Mouse (Mus musculus) gastrocnemius, postnatal 25 days (tissue): ENCODE results near the gene Gpha2. TPM values are rescaled to one million over a fixed set of nuclear protein-coding genes. Genes with fewer than 3 reads are reported as not detected.

Experiments used
- DNase-seq: peaks from one replicate; pipeline ENCODE4 v3.0.0; 2022
- microRNA-seq, 2 experiments: library from miRNA; unstranded; fragments of <30 nt; microRNA quantifications; one replicate each; pipeline ENCODE4 v1.2.0; 2021; ENCODE audit warnings: borderline replicate concordance in 2 of 2
- total RNA-seq, 2 experiments: library from RNA; stranded (reverse); gene quantifications; 1 replicate in 1 of 2; 2 replicates in 1 of 2; pipeline ENCODE4 v1.2.3; 2021

Gene Gpha2
- total RNA-seq, 2 experiments from 2014 or later = not detected

GRCm38 (mm10) chr19:6273998-6274608 is 47.9 kb downstream of the Gpha2 start:
- DNase-seq = peak; percentile 52

DNA sequence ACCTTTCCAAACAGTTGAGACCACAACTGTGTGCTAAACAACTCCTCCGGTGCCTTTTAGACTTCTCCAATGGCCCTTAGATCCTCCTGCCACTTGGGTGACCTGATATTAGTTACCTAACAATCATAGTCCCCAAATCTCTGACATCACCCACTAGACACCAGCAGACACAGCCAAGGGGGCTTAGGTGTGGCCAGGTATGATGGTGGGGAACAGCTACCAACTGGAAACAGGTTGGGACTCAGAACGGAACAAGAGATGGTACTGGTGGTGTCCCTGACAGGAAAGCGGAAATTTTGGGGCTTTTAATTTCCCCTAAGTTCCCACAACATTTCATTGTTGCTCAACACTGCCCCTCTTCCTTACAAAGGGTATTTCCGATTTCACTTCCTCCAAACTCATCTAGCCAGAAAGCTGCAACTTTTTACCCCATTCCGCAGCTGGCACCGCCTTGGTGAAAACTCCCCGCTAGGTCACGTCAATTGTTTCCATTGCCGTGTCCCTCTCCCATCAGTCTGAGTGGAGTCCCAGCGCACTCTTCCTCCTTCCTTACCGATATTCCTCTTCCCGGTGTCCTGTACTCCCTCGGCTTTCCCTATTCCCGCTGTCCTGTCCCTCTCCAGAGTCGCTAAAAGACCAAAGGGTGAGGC is 49.7 kb downstream of the Gpha2 start:
- DNase-seq = peak; percentile 51

DNA sequence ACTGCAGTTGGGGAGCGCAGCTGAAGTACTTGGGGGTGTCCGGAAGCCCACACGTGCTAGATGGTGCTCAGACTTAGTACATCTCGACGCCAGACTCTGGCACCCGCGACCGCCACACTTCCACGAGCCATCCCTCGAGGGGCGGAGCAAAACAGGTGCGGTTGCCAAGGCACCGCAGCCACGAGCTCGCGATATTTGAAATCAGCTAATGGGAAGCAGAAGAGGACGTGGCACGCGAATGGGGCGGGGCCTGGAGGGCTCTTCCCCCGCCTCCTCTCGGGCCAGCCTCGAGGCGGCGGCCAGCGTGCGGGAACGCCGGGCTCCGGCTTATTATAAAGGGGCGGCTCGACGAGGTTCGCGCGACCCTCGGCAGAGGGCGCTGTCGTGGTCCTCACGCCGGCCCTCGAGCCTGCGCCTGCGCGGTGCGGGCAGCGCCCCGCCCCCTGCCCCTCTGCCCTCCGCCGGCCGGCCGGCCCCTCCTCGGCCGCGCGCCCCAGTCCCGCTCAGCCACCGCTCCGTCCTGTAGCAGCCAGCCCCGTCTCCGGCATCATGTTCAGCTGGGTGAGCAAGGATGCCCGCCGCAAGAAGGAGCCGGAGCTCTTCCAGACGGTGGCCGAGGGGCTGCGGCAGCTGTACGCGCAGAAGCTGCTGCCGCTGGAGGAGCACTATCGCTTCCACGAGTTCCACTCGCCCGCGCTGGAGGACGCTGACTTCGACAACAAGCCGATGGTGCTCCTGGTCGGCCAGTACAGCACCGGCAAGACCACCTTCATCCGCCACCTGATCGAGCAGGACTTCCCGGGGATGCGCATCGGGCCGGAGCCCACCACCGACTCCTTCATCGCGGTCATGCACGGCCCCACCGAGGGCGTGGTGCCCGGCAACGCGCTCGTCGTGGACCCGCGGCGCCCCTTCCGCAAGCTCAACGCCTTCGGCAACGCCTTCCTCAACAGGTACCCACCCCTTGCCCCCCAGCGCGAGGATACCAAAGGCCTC is 50.5 kb downstream of the Gpha2 start, which contains the start of gene Ehd1:
Gene Ehd1, plus strand, starts transcription at position 300 of the 996 bp plus-strand sequence.
- peak; percentile 98 for DNase-seq

Small RNAs within 50 kb of the gene (microRNA-seq; reads per million reads assigned to microRNA genes)
- 35.4 to 52.1 reads per million in 2 experiments for gene Mir192
- gene Mir194-2 = 23.6 to 47.6 reads per million in 2 experiments

Other genes starting within 250 kb of the Gpha2 start
- not detected for gene Slc22a20, start 240.2 kb upstream of the Gpha2 start, total RNA-seq
- gene Capn1, start 210.5 kb upstream of the Gpha2 start, total RNA-seq = 10 to 100 TPM; 76.8 to 81.5 TPM
- gene Syvn1, start 179.8 kb upstream of the Gpha2 start, total RNA-seq = 10 to 100 TPM; 15.2 to 16.2 TPM
- 10 to 100 TPM; 27.2 to 29.2 TPM for gene Mrpl49, start 168.6 kb upstream of the Gpha2 start, total RNA-seq
- gene Fau, start 168.5 kb upstream of the Gpha2 start, total RNA-seq = 100 to 1,000 TPM; 317 to 352 TPM
- 1 to 10 TPM; 6.8 to 7.7 TPM for gene Znhit2, start 165.2 kb upstream of the Gpha2 start, total RNA-seq
- gene Tm7sf2, start 158.0 kb upstream of the Gpha2 start, total RNA-seq = 1 to 10 TPM; 4.2 to 6.9 TPM
- gene Vps51, start 149.1 kb upstream of the Gpha2 start, total RNA-seq = 10 to 100 TPM; 18.0 to 19.1 TPM
- not detected for gene Tmem262, start 146.3 kb upstream of the Gpha2 start, total RNA-seq
- gene Gm28374, start 144.1 kb upstream of the Gpha2 start, total RNA-seq = not detected
- 10 to 100 TPM; 10.6 to 10.7 TPM for gene Zfpl1, start 141.4 kb upstream of the Gpha2 start, total RNA-seq
- under 1 TPM; 0.23 to 0.67 TPM for gene Cdca5, start 141.4 kb upstream of the Gpha2 start, total RNA-seq
- not detected for gene AC131692.1, start 132.0 kb upstream of the Gpha2 start, total RNA-seq
- not detected for gene Naaladl1, start 120.6 kb upstream of the Gpha2 start, total RNA-seq
- 10 to 100 TPM in 1 of 2 experiments, 1 to 10 TPM in 1; 8.8 to 10.3 TPM for gene Sac3d1, start 107.7 kb upstream of the Gpha2 start, total RNA-seq
- 10 to 100 TPM in 1 of 2 experiments, 1 to 10 TPM in 1; 8.7 to 12.4 TPM for gene Snx15, start 98.1 kb upstream of the Gpha2 start, total RNA-seq
- gene Batf2, start 85.4 kb upstream of the Gpha2 start, total RNA-seq = under 1 TPM; 0.19 to 0.72 TPM
- gene Arl2, start 84.8 kb upstream of the Gpha2 start, total RNA-seq = 10 to 100 TPM; 53.8 to 59.2 TPM
- gene Majin, start 42.0 kb upstream of the Gpha2 start, total RNA-seq = not detected
- gene Ppp2r5b, start 9.5 kb downstream of the Gpha2 start, total RNA-seq = 10 to 100 TPM; 28.8 to 32.5 TPM
- gene Atg2a, start 15.3 kb downstream of the Gpha2 start, total RNA-seq = 10 to 100 TPM; 15.3 to 16.7 TPM
- gene Ehd1, start 50.3 kb downstream of the Gpha2 start, total RNA-seq = 10 to 100 TPM; 33.1 to 34.3 TPM
- gene Cdc42bpg, start 80.1 kb downstream of the Gpha2 start, total RNA-seq = 1 to 10 TPM; 4.0 to 5.1 TPM
- gene Men1, start 108.6 kb downstream of the Gpha2 start, total RNA-seq = 1 to 10 TPM; 5.0 to 7.0 TPM
- gene Map4k2, start 114.8 kb downstream of the Gpha2 start, total RNA-seq = 10 to 100 TPM in 1 of 2 experiments, 1 to 10 TPM in 1; 9.2 to 14.6 TPM
- gene Sf1, start 137.3 kb downstream of the Gpha2 start, total RNA-seq = 10 to 100 TPM; 65.5 to 75.2 TPM
- gene Pygm, start 158.0 kb downstream of the Gpha2 start, total RNA-seq = 1,000 to 10,000 TPM; 5,552 to 6,904 TPM
- gene Rasgrp2, start 173.0 kb downstream of the Gpha2 start, total RNA-seq = 10 to 100 TPM; 16.2 to 16.4 TPM
- 1 to 10 TPM in 1 of 2 experiments, under 1 TPM in 1; 0.91 to 1.4 TPM for gene Nrxn2, start 192.4 kb downstream of the Gpha2 start, total RNA-seq